Mouse (Mus musculus) testis, adult 2 months (tissue): ENCODE measurements at regions not wholly inside any gene's neighbourhood (a gene's known extent, or its start where the extent isn't known, plus 50 kb on each side); places are given as distances from the start of the nearest gene placed in this dataset.

Experiments used
- H3K27ac ChIP-seq: fragments of 200-500 bp; 2 replicates; pipeline ENCODE4 v1.5.1; 2012; ENCODE audit warnings: low read depth, low read length; ENCODE audit not compliant: control insufficient read depth, insufficient read depth
- H3K27me3 ChIP-seq: fragments of 200-500 bp; 2 replicates; pipeline ENCODE4 v1.6.1; 2012; ENCODE audit warnings: mild to moderate bottlenecking, low read length, moderate library complexity; ENCODE audit not compliant: control insufficient read depth, insufficient read depth
- H3K36me3 ChIP-seq: fragments of 200-500 bp; 2 replicates; pipeline ENCODE4 v1.6.1; 2012; ENCODE audit warnings: mild to moderate bottlenecking, low read length; ENCODE audit not compliant: control insufficient read depth, insufficient read depth
- H3K4me1 ChIP-seq: fragments of 200-500 bp; 2 replicates; pipeline ENCODE4 v1.6.1; 2012; ENCODE audit warnings: low read length; ENCODE audit not compliant: control insufficient read depth, insufficient read depth
- H3K4me3 ChIP-seq: fragments of 200-500 bp; 2 replicates; pipeline ENCODE4 v1.5.1; 2012; ENCODE audit warnings: low read depth, mild to moderate bottlenecking, low read length, moderate library complexity, mixed read lengths; ENCODE audit not compliant: control insufficient read depth
- CTCF ChIP-seq: fragments of 200-500 bp; IDR thresholded peaks from 2 replicates; pipeline ENCODE4 v1.5.1; 2012; ENCODE audit warnings: low read depth, mild to moderate bottlenecking, inconsistent platforms, low read length, moderate library complexity; ENCODE audit not compliant: control insufficient read depth, insufficient read depth, insufficient replicate concordance
- POLR2A ChIP-seq: fragments of 200-500 bp; IDR thresholded peaks from 2 replicates; pipeline ENCODE4 v1.6.1; 2012; ENCODE audit warnings: low read depth, mild to moderate bottlenecking, inconsistent platforms, low read length, moderate library complexity; ENCODE audit not compliant: control insufficient read depth

- Histone ChIP-seq H3K27ac (no peak overlapping the region), H3K4me3 (no peak overlapping the region), H3K36me3 (no peaks in the 10 kb centered on the region), H3K4me1 (no peaks in the 10 kb centered on the region), H3K27me3 (no peaks in the 10 kb centered on the region)
- no peak for TF ChIP-seq POLR2A
- no peak for TF ChIP-seq CTCF
These were observed 148.7 kb downstream of the Gm5447 start for GRCm38 (mm10) chr13:31122689-31123088.

GRCm38 (mm10) chr13:31124547-31125216 is 150.7 kb downstream of the Gm5447 start:
- no peak overlapping the region for H3K27ac ChIP-seq
- no peaks in the 10 kb centered on the region for H3K27me3 ChIP-seq
- H3K4me1 ChIP-seq, result no peaks in the 10 kb centered on the region
- no peaks in the 10 kb centered on the region for H3K36me3 ChIP-seq
- no peak for TF ChIP-seq POLR2A
- TF ChIP-seq CTCF, result no peak
- H3K4me3 ChIP-seq, result no peak overlapping the region

- no peaks in the 10 kb centered on the region for H3K27me3 ChIP-seq
- H3K4me1 ChIP-seq, result no peaks in the 10 kb centered on the region
- no peaks in the 10 kb centered on the region for H3K36me3 ChIP-seq
- TF ChIP-seq CTCF, result no peak
- no peak for TF ChIP-seq POLR2A
- H3K4me3 ChIP-seq, result no peak overlapping the region
- H3K27ac ChIP-seq, result no peak overlapping the region
These were observed 158.5 kb downstream of the Gm5447 start for GRCm38 (mm10) chr13:31132501-31132900.

GRCm38 (mm10) chr13:31139686-31140085 is 165.7 kb downstream of the Gm5447 start:
- TF ChIP-seq POLR2A, result no peak
- no peak for TF ChIP-seq CTCF
- Histone ChIP-seq H3K27me3 (no peaks in the 10 kb centered on the region), H3K4me1 (no peaks in the 10 kb centered on the region), H3K4me3 (no peak overlapping the region), H3K36me3 (no peaks in the 10 kb centered on the region), H3K27ac (no peak overlapping the region)

GRCm38 (mm10) chr13:31147323-31147722 is 173.3 kb downstream of the Gm5447 start:
- TF ChIP-seq POLR2A (no peak), CTCF (no peak)
- no peak overlapping the region for H3K4me3 ChIP-seq
- H3K36me3 ChIP-seq, result no peaks in the 10 kb centered on the region
- H3K27ac ChIP-seq, result no peak overlapping the region
- no peaks in the 10 kb centered on the region for H3K4me1 ChIP-seq
- H3K27me3 ChIP-seq, result no peaks in the 10 kb centered on the region

- no peaks in the 10 kb centered on the region for H3K27me3 ChIP-seq
- no peak for TF ChIP-seq POLR2A
- no peak for TF ChIP-seq CTCF
- H3K27ac ChIP-seq, result no peak overlapping the region
- no peaks in the 10 kb centered on the region for H3K36me3 ChIP-seq
- no peaks in the 10 kb centered on the region for H3K4me1 ChIP-seq
- no peak overlapping the region for H3K4me3 ChIP-seq
These were observed 180.1 kb downstream of the Gm5447 start for GRCm38 (mm10) chr13:31154066-31154465.

- no peaks in the 10 kb centered on the region for H3K4me1 ChIP-seq
- no peaks in the 10 kb centered on the region for H3K27me3 ChIP-seq
- no peak overlapping the region for H3K27ac ChIP-seq
- H3K4me3 ChIP-seq, result no peak overlapping the region
- TF ChIP-seq CTCF, result no peak
- TF ChIP-seq POLR2A, result no peak
- H3K36me3 ChIP-seq, result no peaks in the 10 kb centered on the region
These were observed 190.0 kb downstream of the Gm5447 start for GRCm38 (mm10) chr13:31163878-31164495.

- TF ChIP-seq CTCF (no peak), POLR2A (no peak)
- Histone ChIP-seq H3K4me3 (no peak overlapping the region), H3K36me3 (no peaks in the 10 kb centered on the region), H3K27ac (no peak overlapping the region), H3K4me1 (no peaks in the 10 kb centered on the region), H3K27me3 (no peaks in the 10 kb centered on the region)
These were observed 192.3 kb downstream of the Gm5447 start for GRCm38 (mm10) chr13:31166286-31166685.
